Mouse (Mus musculus) forebrain, embryonic 12.5 days (tissue): ENCODE measurements around the gene Anxa11. TPM values are rescaled to one million over a fixed set of nuclear protein-coding genes. Genes with fewer than 3 reads are reported as not detected.
"Not testable (repeated sequence)": the region's sequence is repeated elsewhere in the genome, so short reads cannot be mapped to it uniquely, and the experiment has no call there.

Experiments
- ATAC-seq: fragments of 200-750 bp; cut with Nextera tagmentation; 2 replicates; pipeline ENCODE4 v1.8.0; 2017; ENCODE audit warnings: moderate TSS enrichment; ENCODE audit not compliant: low FRiP score
- H3K27ac ChIP-seq: fragments of 300-500 bp; sonication (generic); 2 replicates; pipeline ENCODE4 v1.5.1; 2016; ENCODE audit warnings: mild to moderate bottlenecking
- H3K27me3 ChIP-seq: fragments of 300-500 bp; sonication (generic); 2 replicates; pipeline ENCODE4 v1.6.1; 2016; ENCODE audit warnings: mild to moderate bottlenecking
- H3K36me3 ChIP-seq: fragments of 300-500 bp; sonication (generic); replicated peaks from 2 replicates; pipeline ENCODE4 v1.6.1; 2016; ENCODE audit warnings: mild to moderate bottlenecking
- H3K4me1 ChIP-seq: fragments of 300-500 bp; sonication (generic); 2 replicates; pipeline ENCODE4 v1.6.1; 2016
- H3K4me2 ChIP-seq: fragments of 300-500 bp; sonication (generic); 2 replicates; pipeline ENCODE4 v1.6.1; 2016; ENCODE audit warnings: mild to moderate bottlenecking, moderate library complexity
- H3K4me3 ChIP-seq: fragments of 300-500 bp; sonication (generic); replicated peaks from 2 replicates; pipeline ENCODE4 v1.5.1; 2016; ENCODE audit warnings: mild to moderate bottlenecking
- H3K9ac ChIP-seq: fragments of 300-500 bp; sonication (generic); 2 replicates; pipeline ENCODE4 v1.6.1; 2016; ENCODE audit warnings: mild to moderate bottlenecking
- H3K9me3 ChIP-seq: fragments of 300-500 bp; sonication (generic); 2 replicates; pipeline ENCODE4 v1.6.1; 2016
- WGBS: fragments of 180-500 bp; shearing (Covaris S2); methylation state at CpG from one replicate; pipeline ENCODE4 v1.1.7; 2016; 5-methylcytosine and 5-hydroxymethylcytosine counted together
- polyA plus RNA-seq: library from polyadenylated mRNA; unstranded; fragments of >200 nt; fragmentation: Nextera tagmentation; extraction: Ambion mirVana; gene quantifications from 2 replicates; pipeline ENCODE4 v1.2.1, GENCODE M21; 2016

The Anxa11 gene
- polyA plus RNA-seq, 1 experiment from 2014 or later = 3.2 TPM

DNA sequence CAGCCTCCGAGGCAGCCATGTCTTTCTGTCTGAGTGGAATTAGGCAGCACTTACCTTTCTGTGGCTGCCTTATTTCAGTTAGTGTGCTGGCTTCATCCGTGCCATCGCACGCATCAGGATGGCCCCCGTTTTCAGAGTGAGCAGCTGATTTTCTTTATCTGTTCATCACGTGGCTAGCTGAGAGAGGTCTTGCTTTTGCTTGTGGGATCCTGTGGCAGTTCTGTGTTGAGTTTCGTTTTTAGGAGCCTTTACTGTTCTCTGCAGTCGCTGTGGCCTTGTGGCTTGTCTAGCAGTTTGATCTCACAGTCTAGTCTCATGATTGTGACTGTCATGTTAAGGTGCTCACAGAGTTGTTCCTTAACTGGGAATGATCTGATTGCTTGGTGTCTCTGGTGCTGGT is 16.0 kb downstream of the Anxa11 start:
- no peak overlapping the region for H3K27ac ChIP-seq
- no peak overlapping the region for H3K4me3 ChIP-seq
- WGBS = 90% methylated on average over 8 of the region's 8 CpGs
- no peak for ATAC-seq
- no peak overlapping the region for H3K9ac ChIP-seq
- no peaks in the 10 kb centered on the region for H3K36me3 ChIP-seq
- H3K4me2 ChIP-seq = no peak overlapping the region
- no peaks in the 10 kb centered on the region for H3K9me3 ChIP-seq
- H3K4me1 ChIP-seq = no peaks in the 10 kb centered on the region; the same call in 1 of the 2 replicates
- H3K27me3 ChIP-seq = no peaks in the 10 kb centered on the region

- Histone ChIP-seq H3K27me3 (no peaks in the 10 kb centered on the region), H3K9me3 (no peaks in the 10 kb centered on the region), H3K9ac (no peak overlapping the region), H3K27ac (no peak overlapping the region), H3K36me3 (no peaks in the 10 kb centered on the region), H3K4me2 (no peak overlapping the region), H3K4me3 (no peak overlapping the region), H3K4me1 (no peaks in the 10 kb centered on the region)
- ATAC-seq = no peak
- WGBS = 90% methylated on average over 13 of the region's 13 CpGs
These were observed 20.0 kb downstream of the Anxa11 start for GRCm38 (mm10) chr14:25861771-25862530.

DNA sequence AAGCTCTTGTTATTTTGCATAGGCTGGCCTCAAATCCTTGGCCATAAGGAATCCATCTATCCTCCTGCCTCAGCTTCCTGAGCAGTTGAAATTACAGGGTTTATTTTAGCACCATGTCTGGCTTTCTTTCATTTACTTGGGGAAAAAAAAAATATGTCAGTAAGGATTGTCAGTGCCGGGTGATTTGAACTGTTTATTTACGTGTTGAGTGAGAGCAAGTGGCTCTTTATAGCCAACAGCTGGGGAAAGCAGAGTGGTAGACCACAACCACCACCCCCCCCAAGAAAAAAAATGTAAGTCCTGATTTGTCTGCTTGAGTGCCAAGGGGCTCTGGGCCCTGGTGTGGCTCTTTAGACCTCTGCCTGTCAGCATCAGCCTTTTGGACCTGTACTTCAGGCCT is 21.8 kb downstream of the Anxa11 start:
- no peak overlapping the region for H3K27ac ChIP-seq
- WGBS = 82% methylated on average over 2 of the region's 2 CpGs
- no peaks in the 10 kb centered on the region for H3K4me1 ChIP-seq
- no peak overlapping the region for H3K4me2 ChIP-seq
- H3K9me3 ChIP-seq = no peaks in the 10 kb centered on the region
- no peaks in the 10 kb centered on the region for H3K36me3 ChIP-seq
- no peak overlapping the region for H3K9ac ChIP-seq
- no peaks in the 10 kb centered on the region for H3K27me3 ChIP-seq
- no peak overlapping the region for H3K4me3 ChIP-seq
- no peak for ATAC-seq

DNA sequence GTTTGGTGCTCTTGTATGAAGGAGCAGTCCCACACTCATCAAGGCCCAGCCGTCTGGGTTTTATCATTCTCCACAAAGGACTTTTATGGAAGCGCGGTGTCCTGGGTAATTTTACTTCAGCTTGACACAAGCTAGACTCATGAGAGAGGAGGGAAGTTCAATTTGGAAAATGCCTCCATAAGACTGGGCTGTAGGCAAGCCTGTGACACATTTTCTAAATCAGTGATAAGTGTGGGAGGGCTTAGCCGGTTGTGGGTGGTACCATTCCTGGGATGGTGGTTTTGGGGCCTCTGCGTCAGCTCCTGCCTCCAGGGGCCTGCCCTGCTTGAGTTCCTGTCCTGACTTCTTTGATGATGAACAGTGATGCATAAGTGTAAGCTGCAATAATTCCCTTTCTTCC is 23.3 kb downstream of the Anxa11 start:
- 90% methylated on average over 5 of the region's 5 CpGs for WGBS
- Histone ChIP-seq H3K27ac (no peak overlapping the region), H3K27me3 (no peaks in the 10 kb centered on the region), H3K4me3 (no peak overlapping the region), H3K9ac (no peak overlapping the region), H3K36me3 (no peaks in the 10 kb centered on the region), H3K4me1 (peaks cover 4% of the 10 kb centered on the region), H3K9me3 (no peaks in the 10 kb centered on the region), H3K4me2 (no peak overlapping the region)
- ATAC-seq = no peak

DNA sequence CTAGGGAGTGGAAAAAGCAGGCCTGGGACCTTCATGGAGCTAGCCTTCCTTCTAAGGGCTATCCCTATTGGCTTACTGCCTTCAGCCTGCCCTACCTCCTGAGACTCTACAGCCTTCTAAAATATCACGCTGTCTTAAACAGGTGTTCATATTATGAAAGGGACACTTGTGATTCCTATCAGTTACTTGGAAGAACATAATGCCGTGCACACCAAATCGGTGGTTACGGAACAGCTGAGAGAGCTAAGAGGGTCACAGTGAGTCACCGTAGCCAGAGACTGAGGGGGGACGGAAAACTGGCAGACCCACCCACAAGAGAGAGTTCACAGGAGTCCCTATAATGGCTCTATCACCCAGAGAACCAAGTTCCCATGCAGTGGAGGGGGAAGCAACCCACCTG is 24.4 kb downstream of the Anxa11 start:
- Histone ChIP-seq H3K9ac (no peak overlapping the region), H3K27me3 (no peaks in the 10 kb centered on the region), H3K4me2 (no peak overlapping the region), H3K4me3 (no peak overlapping the region), H3K4me1 (peaks cover 4% of the 10 kb centered on the region), H3K36me3 (no peaks in the 10 kb centered on the region), H3K9me3 (no peaks in the 10 kb centered on the region), H3K27ac (no peak overlapping the region)
- WGBS = 92% methylated on average over 6 of the region's 6 CpGs
- no peak for ATAC-seq

- no peak for ATAC-seq
- no peaks in the 10 kb centered on the region for H3K36me3 ChIP-seq
- no peaks in the 10 kb centered on the region for H3K27me3 ChIP-seq
- no peaks in the 10 kb centered on the region for H3K9me3 ChIP-seq
- peaks cover 4% of the 10 kb centered on the region for H3K4me1 ChIP-seq
- 88% methylated on average over 11 of the region's 11 CpGs for WGBS
- no peak overlapping the region for H3K4me3 ChIP-seq
- no peak overlapping the region for H3K9ac ChIP-seq
- H3K27ac ChIP-seq = no peak overlapping the region
- H3K4me2 ChIP-seq = no peak overlapping the region
These were observed 24.9 kb downstream of the Anxa11 start for GRCm38 (mm10) chr14:25866832-25867231.

- H3K4me1 ChIP-seq = peaks cover 4% of the 10 kb centered on the region
- no peak overlapping the region for H3K4me3 ChIP-seq
- WGBS = 71% methylated on average over 6 of the region's 6 CpGs
- no peaks in the 10 kb centered on the region for H3K36me3 ChIP-seq
- no peak overlapping the region for H3K4me2 ChIP-seq
- H3K27me3 ChIP-seq = no peaks in the 10 kb centered on the region
- no peak overlapping the region for H3K9ac ChIP-seq
- no peak for ATAC-seq
- H3K9me3 ChIP-seq = no peaks in the 10 kb centered on the region
- no peak overlapping the region for H3K27ac ChIP-seq
These were observed 25.9 kb downstream of the Anxa11 start for GRCm38 (mm10) chr14:25867834-25868233.

DNA sequence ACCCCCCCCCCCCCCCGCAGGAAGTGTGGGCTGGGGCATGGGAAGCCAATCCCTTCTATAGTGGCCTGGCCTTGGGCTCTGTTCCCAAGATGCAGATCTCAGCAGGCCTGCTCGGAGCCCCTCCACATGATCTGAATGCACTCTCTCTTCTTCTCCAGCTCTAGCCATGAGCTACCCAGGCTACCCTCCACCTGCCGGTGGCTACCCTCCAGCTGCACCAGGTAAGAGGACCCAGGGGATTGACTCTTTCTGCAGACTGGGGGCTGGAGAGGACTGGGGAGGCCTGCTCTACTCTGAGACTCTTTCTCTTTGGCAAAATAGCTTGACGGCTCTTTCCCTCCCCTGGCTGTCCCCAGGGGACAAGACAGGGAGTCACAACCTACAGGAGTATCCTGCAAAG is 26.8 kb downstream of the Anxa11 start:
- Histone ChIP-seq H3K4me1 (peaks cover 4% of the 10 kb centered on the region), H3K27ac (no peak overlapping the region), H3K4me2 (no peak overlapping the region), H3K9ac (no peak overlapping the region), H3K27me3 (no peaks in the 10 kb centered on the region), H3K4me3 (no peak overlapping the region), H3K36me3 (no peaks in the 10 kb centered on the region), H3K9me3 (no peaks in the 10 kb centered on the region)
- ATAC-seq = no peak
- WGBS = 63% methylated on average over 3 of the region's 4 CpGs

GRCm38 (mm10) chr14:25869135-25869878 is 27.4 kb downstream of the Anxa11 start:
- no peak overlapping the region for H3K4me2 ChIP-seq
- H3K4me1 ChIP-seq = peaks cover 4% of the 10 kb centered on the region
- no peak for ATAC-seq
- H3K36me3 ChIP-seq = no peaks in the 10 kb centered on the region
- WGBS = 68% methylated on average over 9 of the region's 9 CpGs
- H3K9me3 ChIP-seq = no peaks in the 10 kb centered on the region
- H3K27ac ChIP-seq = no peak overlapping the region
- H3K4me3 ChIP-seq = no peak overlapping the region
- no peaks in the 10 kb centered on the region for H3K27me3 ChIP-seq
- no peak overlapping the region for H3K9ac ChIP-seq

DNA sequence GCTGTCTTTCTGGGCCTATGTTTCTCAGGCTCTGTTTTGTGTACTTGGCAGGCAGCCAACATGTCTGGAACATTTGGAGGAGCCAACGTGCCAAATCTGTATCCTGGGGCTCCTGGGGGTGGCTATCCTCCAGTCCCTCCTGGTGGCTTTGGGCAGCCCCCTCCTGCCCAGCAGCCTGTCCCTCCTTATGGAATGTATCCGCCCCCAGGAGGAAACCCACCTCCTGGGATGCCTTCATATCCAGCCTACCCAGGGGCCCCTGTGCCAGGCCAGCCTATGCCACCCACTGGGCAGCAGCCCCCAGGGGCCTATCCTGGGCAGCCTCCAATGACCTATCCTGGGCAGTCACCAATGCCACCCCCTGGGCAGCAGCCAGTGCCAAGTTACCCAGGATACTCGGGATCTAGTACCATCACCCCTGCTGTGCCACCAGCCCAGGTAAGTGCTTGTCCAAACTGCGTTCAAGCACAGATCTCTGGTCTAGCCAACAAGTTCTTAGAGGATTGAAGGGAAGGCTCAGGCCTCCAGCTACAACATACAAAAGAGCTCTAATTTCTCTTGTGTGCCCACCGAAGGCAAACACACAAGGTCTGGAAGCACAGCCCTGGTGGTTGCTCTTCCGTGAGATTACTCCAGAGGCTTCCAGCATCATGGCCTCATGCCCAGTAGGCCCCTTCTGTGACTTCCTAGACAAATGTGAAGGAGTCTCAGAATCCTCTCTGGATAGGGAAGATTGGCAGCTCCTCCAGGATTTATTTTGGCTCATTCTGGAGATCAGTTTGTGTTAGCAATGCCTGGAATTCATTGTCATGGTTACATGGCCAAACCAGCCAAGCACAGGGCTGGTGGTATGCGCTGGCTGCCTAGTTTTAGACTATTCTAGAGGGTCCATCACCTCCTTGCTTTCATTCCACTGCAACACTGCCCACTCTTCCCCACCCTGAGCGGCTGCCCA is 30.8 kb downstream of the Anxa11 start:
- Histone ChIP-seq H3K4me1 (peaks cover 4% of the 10 kb centered on the region), H3K27ac (no peak overlapping the region), H3K36me3 (no peaks in the 10 kb centered on the region), H3K4me3 (no peak overlapping the region), H3K4me2 (no peak overlapping the region), H3K9me3 (no peaks in the 10 kb centered on the region), H3K27me3 (no peaks in the 10 kb centered on the region), H3K9ac (no peak overlapping the region)
- WGBS = 81% methylated on average over 8 of the region's 8 CpGs
- ATAC-seq = no peak

DNA sequence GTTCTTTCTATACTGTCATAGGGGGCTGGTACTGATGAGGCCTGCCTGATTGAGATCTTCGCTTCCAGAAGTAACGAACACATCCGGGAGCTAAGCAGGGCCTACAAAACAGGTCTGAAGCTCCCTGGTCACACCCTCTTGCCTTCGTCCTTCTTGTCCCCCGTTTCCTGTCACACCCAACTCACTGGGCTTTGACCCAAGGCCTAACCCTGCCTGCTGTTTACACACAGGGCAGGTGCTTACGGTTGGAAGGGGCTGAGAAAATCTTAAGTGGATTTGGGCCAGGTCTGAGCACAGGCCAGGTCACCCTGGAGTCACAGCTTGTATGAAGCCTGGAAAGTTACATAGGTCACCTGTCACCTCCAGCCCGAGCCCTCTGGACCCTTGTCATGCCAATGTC is 34.7 kb downstream of the Anxa11 start:
- not testable (repeated sequence) for H3K4me3 ChIP-seq, H3K9ac ChIP-seq, H3K27ac ChIP-seq, H3K4me1 ChIP-seq, H3K36me3 ChIP-seq, H3K27me3 ChIP-seq, H3K9me3 ChIP-seq, ATAC-seq, H3K4me2 ChIP-seq
- no CpG with 5 or more reads among the region's 7 CpGs for WGBS

- H3K27ac ChIP-seq, H3K9ac ChIP-seq, H3K4me3 ChIP-seq, H3K36me3 ChIP-seq, H3K27me3 ChIP-seq, H3K4me2 ChIP-seq, ATAC-seq, H3K4me1 ChIP-seq, H3K9me3 ChIP-seq: not testable (repeated sequence)
- WGBS = no CpG with 5 or more reads among the region's 9 CpGs
These were observed 39.8 kb downstream of the Anxa11 start for GRCm38 (mm10) chr14:25881769-25882168.
